Mouse (Mus musculus) kidney, postnatal 0 days (tissue): ENCODE data around the gene Bace2. TPM values are rescaled to one million over a fixed set of nuclear protein-coding genes. Genes with fewer than 3 reads are reported as not detected.
A peak's percentile ranks its signal among the peaks of the same experiment; 100 is the strongest.

Experiments
- ATAC-seq: fragments of 200-750 bp; cut with Nextera tagmentation; replicated peaks from 2 replicates; pipeline ENCODE4 v1.8.0; 2017; ENCODE audit warnings: low read depth, moderate number of reproducible peaks, moderate TSS enrichment, moderate library complexity; ENCODE audit not compliant: low FRiP score
- DNase-seq: peaks from one replicate; pipeline ENCODE4 v3.0.0-alpha.2; 2016; ENCODE audit warnings: low spot score
- H3K27ac ChIP-seq: fragments of 300-500 bp; sonication (generic); 2 replicates; pipeline ENCODE4 v1.5.1; 2014; ENCODE audit warnings: mild to moderate bottlenecking
- H3K27me3 ChIP-seq: fragments of 300-500 bp; sonication (generic); 2 replicates; pipeline ENCODE4 v1.6.1; 2014; ENCODE audit warnings: low read length, mixed read lengths; ENCODE audit not compliant: insufficient read depth
- H3K36me3 ChIP-seq: fragments of 300-500 bp; sonication (generic); 2 replicates; pipeline ENCODE4 v1.6.1; 2014; ENCODE audit warnings: low read length, mixed read lengths; ENCODE audit not compliant: insufficient read depth
- H3K4me1 ChIP-seq: fragments of 300-500 bp; sonication (generic); replicated peaks from 2 replicates; pipeline ENCODE4 v1.6.1; 2014; ENCODE audit warnings: antibody characterized with exemption, low read length, mixed read lengths; ENCODE audit not compliant: insufficient read depth
- H3K4me2 ChIP-seq: fragments of 300-500 bp; sonication (generic); 2 replicates; pipeline ENCODE4 v1.6.1; 2014; ENCODE audit warnings: mild to moderate bottlenecking, low read length, moderate library complexity, mixed read lengths
- H3K4me3 ChIP-seq: fragments of 300-500 bp; sonication (generic); replicated peaks from 2 replicates; pipeline ENCODE4 v1.5.1; 2014; ENCODE audit warnings: low read depth, low read length
- H3K9ac ChIP-seq: fragments of 300-500 bp; sonication (generic); 2 replicates; pipeline ENCODE4 v1.6.1; 2014; ENCODE audit warnings: low read depth, low read length
- H3K9me3 ChIP-seq: fragments of 300-500 bp; sonication (generic); replicated peaks from 2 replicates; pipeline ENCODE4 v1.6.1; 2016; ENCODE audit warnings: low read length, inconsistent platforms, mixed read lengths
- CTCF ChIP-seq: IDR thresholded peaks from 2 replicates; pipeline ENCODE4 v1.5.1; 2016; ENCODE audit warnings: antibody characterized with exemption, low read depth, mild to moderate bottlenecking, moderate library complexity
- WGBS: fragments of 180-500 bp; shearing (Covaris S2); extraction: QIAGEN DNeasy Blood & Tissue Kit; methylation state at CpG from one replicate; pipeline ENCODE4 v1.1.7; 2014; 5-methylcytosine and 5-hydroxymethylcytosine counted together
- polyA plus RNA-seq: library from polyadenylated mRNA; unstranded; fragments of >200 nt; fragmentation: Nextera tagmentation; extraction: Ambion mirVana; gene quantifications from 2 replicates; pipeline ENCODE4 v1.2.1, GENCODE M21; 2015

Gene Bace2
- polyA plus RNA-seq, 1 experiment from 2014 or later = 11.2 TPM

- no peak overlapping the region for H3K4me3 ChIP-seq
- H3K4me1 ChIP-seq = no peaks in the 10 kb centered on the region
- DNase-seq (no peak), ATAC-seq (no peak)
- H3K27ac ChIP-seq = no peak overlapping the region
- no peak for TF ChIP-seq CTCF
- WGBS = 65% methylated on average over 8 of the region's 8 CpGs
- H3K4me2 ChIP-seq = no peak overlapping the region
- H3K9me3 ChIP-seq = no peaks in the 10 kb centered on the region
- 0 out of 2 replicates have a peak, but pooled peaks cover 3% of the 10 kb centered on the region for H3K27me3 ChIP-seq
- no peaks in the 10 kb centered on the region for H3K36me3 ChIP-seq
- no peak overlapping the region for H3K9ac ChIP-seq
These were observed 5.8 kb downstream of the Bace2 start for GRCm38 (mm10) chr16:97362231-97362888.

- no peak overlapping the region for H3K4me2 ChIP-seq
- H3K4me1 ChIP-seq = no peaks in the 10 kb centered on the region
- 15% methylated on average over 2 of the region's 2 CpGs for WGBS
- no peak overlapping the region for H3K4me3 ChIP-seq
- no peak overlapping the region for H3K27ac ChIP-seq
- TF ChIP-seq CTCF = no peak
- ATAC-seq (no peak), DNase-seq (no peak)
- no peaks in the 10 kb centered on the region for H3K9me3 ChIP-seq
- H3K36me3 ChIP-seq = no peaks in the 10 kb centered on the region
- no peak overlapping the region for H3K9ac ChIP-seq
- H3K27me3 ChIP-seq = no peaks in the 10 kb centered on the region
These were observed 9.6 kb downstream of the Bace2 start for GRCm38 (mm10) chr16:97366141-97366540.

- H3K4me2 ChIP-seq = no peak overlapping the region
- DNase-seq (no peak), ATAC-seq (no peak)
- no peak overlapping the region for H3K4me3 ChIP-seq
- no peak overlapping the region for H3K27ac ChIP-seq
- no peaks in the 10 kb centered on the region for H3K4me1 ChIP-seq
- WGBS = 78% methylated on average over 4 of the region's 4 CpGs
- TF ChIP-seq CTCF = no peak
- H3K9me3 ChIP-seq = no peaks in the 10 kb centered on the region
- H3K9ac ChIP-seq = no peak overlapping the region
- H3K36me3 ChIP-seq = no peaks in the 10 kb centered on the region
- H3K27me3 ChIP-seq = no peaks in the 10 kb centered on the region
These were observed 13.7 kb downstream of the Bace2 start for GRCm38 (mm10) chr16:97370258-97370657.

GRCm38 (mm10) chr16:97387955-97388354, 31.4 kb downstream of the Bace2 start:
- ATAC-seq = no peak
- Histone ChIP-seq H3K36me3 (no peaks in the 10 kb centered on the region), H3K9ac (no peak overlapping the region), H3K27me3 (no peaks in the 10 kb centered on the region), H3K27ac (no peak overlapping the region), H3K4me1 (no peaks in the 10 kb centered on the region), H3K4me2 (no peak overlapping the region), H3K4me3 (no peak overlapping the region), H3K9me3 (no peaks in the 10 kb centered on the region)
- 49% methylated on average over 2 of the region's 2 CpGs for WGBS
- DNase-seq = no peak
- no peak for TF ChIP-seq CTCF

GRCm38 (mm10) chr16:97391289-97391688, 34.7 kb downstream of the Bace2 start:
- H3K36me3 ChIP-seq = no peaks in the 10 kb centered on the region
- no peak for TF ChIP-seq CTCF
- no peak overlapping the region for H3K4me3 ChIP-seq
- no peaks in the 10 kb centered on the region for H3K27me3 ChIP-seq
- no peaks in the 10 kb centered on the region for H3K9me3 ChIP-seq
- WGBS = 19% methylated on average over 2 of the region's 2 CpGs
- no peaks in the 10 kb centered on the region for H3K4me1 ChIP-seq
- no peak overlapping the region for H3K4me2 ChIP-seq
- H3K9ac ChIP-seq = no peak overlapping the region
- H3K27ac ChIP-seq = no peak overlapping the region
- DNase-seq (peak; percentile 6), ATAC-seq (no peak)

- peak; percentile 1 for DNase-seq
- H3K4me1 ChIP-seq = no peaks in the 10 kb centered on the region
- ATAC-seq = no peak
- no peaks in the 10 kb centered on the region for H3K27me3 ChIP-seq
- no peaks in the 10 kb centered on the region for H3K36me3 ChIP-seq
- H3K27ac ChIP-seq = no peak overlapping the region
- no peak for TF ChIP-seq CTCF
- 14% methylated on average over 3 of the region's 3 CpGs for WGBS
- no peak overlapping the region for H3K4me3 ChIP-seq
- H3K4me2 ChIP-seq = no peak overlapping the region
- no peak overlapping the region for H3K9ac ChIP-seq
- H3K9me3 ChIP-seq = no peaks in the 10 kb centered on the region
These were observed 35.3 kb downstream of the Bace2 start for GRCm38 (mm10) chr16:97391701-97392384.
